Mouse (Mus musculus) neural tube, embryonic 13.5 days (tissue): ENCODE results near the gene Phf19. TPM values are rescaled to one million over a fixed set of nuclear protein-coding genes. Genes with fewer than 3 reads are reported as not detected.

Experiments
- ATAC-seq: fragments of 200-750 bp; cut with Nextera tagmentation; 2 replicates; pipeline ENCODE4 v1.8.0; 2017; ENCODE audit warnings: low read depth, mild to moderate bottlenecking, moderate TSS enrichment, moderate library complexity
- H3K27ac ChIP-seq: fragments of 300-500 bp; sonication (generic); replicated peaks from 2 replicates; pipeline ENCODE4 v1.5.1; 2015; ENCODE audit warnings: moderate library complexity, mild to moderate bottlenecking, inconsistent platforms
- H3K27me3 ChIP-seq: fragments of 300-500 bp; sonication (generic); 2 replicates; pipeline ENCODE4 v1.6.1; 2015; ENCODE audit warnings: mild to moderate bottlenecking, inconsistent platforms
- H3K36me3 ChIP-seq: fragments of 300-500 bp; sonication (generic); 2 replicates; pipeline ENCODE4 v1.6.1; 2015; ENCODE audit warnings: mild to moderate bottlenecking, inconsistent platforms
- H3K4me1 ChIP-seq: fragments of 300-500 bp; sonication (generic); replicated peaks from 2 replicates; pipeline ENCODE4 v1.6.1; 2015; ENCODE audit warnings: inconsistent platforms
- H3K4me2 ChIP-seq: fragments of 300-500 bp; sonication (generic); 2 replicates; pipeline ENCODE4 v1.6.1; 2015; ENCODE audit warnings: inconsistent platforms, mild to moderate bottlenecking, moderate library complexity
- H3K4me3 ChIP-seq: fragments of 300-500 bp; sonication (generic); 2 replicates; pipeline ENCODE4 v1.5.1; 2015; ENCODE audit warnings: mild to moderate bottlenecking, inconsistent platforms
- H3K9ac ChIP-seq: fragments of 300-500 bp; sonication (generic); 2 replicates; pipeline ENCODE4 v1.6.1; 2015; ENCODE audit warnings: moderate library complexity, mild to moderate bottlenecking, inconsistent platforms
- H3K9me3 ChIP-seq: fragments of 300-500 bp; sonication (generic); 2 replicates; pipeline ENCODE4 v1.6.1; 2016; ENCODE audit warnings: inconsistent platforms
- WGBS: fragments of 180-500 bp; shearing (Covaris S2); methylation state at CpG from one replicate; pipeline ENCODE4 v1.1.7; 2015; 5-methylcytosine and 5-hydroxymethylcytosine counted together
- polyA plus RNA-seq: library from polyadenylated mRNA; unstranded; fragments of >200 nt; fragmentation: Nextera tagmentation; extraction: Ambion mirVana; gene quantifications from 2 replicates; pipeline ENCODE4 v1.2.1, GENCODE M21; 2015

Phf19 gene
- polyA plus RNA-seq, 1 experiment from 2014 or later, result 1.8 TPM

DNA sequence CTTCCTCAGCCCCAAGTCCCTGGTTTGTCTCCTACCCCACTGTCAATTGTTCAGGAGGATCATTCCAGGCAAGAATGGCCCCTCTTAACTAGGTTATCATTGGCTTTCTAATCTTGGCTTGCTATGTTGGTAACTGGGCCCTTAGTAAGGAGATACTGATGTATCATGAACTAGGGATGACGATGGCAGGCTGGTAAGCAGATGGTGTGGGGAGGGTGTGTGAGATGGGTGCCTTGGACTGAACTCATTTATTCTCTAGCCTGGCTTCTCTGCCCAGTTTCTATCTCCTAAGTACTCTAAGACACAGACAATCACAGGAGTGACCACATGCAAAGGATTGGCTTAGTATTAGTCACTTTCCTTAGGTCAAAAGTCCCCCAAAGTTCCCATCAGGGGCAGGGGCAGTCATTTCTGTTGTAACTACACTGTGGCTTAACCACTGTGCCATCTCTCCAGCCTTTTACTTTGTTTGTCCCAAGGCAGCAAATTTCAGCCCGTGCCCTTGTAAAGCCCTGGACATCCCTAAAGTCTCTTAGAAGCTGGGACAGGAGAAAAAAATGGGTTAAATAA, 39.8 kb upstream of the Phf19 start:
- Histone ChIP-seq H3K27ac (no peak overlapping the region), H3K4me2 (no peak overlapping the region), H3K27me3 (no peaks in the 10 kb centered on the region), H3K4me3 (no peak overlapping the region), H3K36me3 (no peaks in the 10 kb centered on the region), H3K9ac (no peak overlapping the region), H3K9me3 (no peaks in the 10 kb centered on the region), H3K4me1 (no peaks in the 10 kb centered on the region)
- WGBS, result 83% methylated on average over 2 of the region's 2 CpGs
- no peak for ATAC-seq

GRCm38 (mm10) chr2:34953018-34953417, 39.2 kb upstream of the Phf19 start:
- H3K4me2 ChIP-seq, result no peak overlapping the region
- no peak overlapping the region for H3K4me3 ChIP-seq
- H3K27me3 ChIP-seq, result no peaks in the 10 kb centered on the region
- no peaks in the 10 kb centered on the region for H3K9me3 ChIP-seq
- no peaks in the 10 kb centered on the region for H3K4me1 ChIP-seq
- H3K27ac ChIP-seq, result no peak overlapping the region
- ATAC-seq, result no peak
- H3K9ac ChIP-seq, result no peak overlapping the region
- 80% methylated on average over 4 of the region's 4 CpGs for WGBS
- no peaks in the 10 kb centered on the region for H3K36me3 ChIP-seq

- no peaks in the 10 kb centered on the region for H3K27me3 ChIP-seq
- no peaks in the 10 kb centered on the region for H3K4me1 ChIP-seq
- H3K4me3 ChIP-seq, result no peak overlapping the region
- no peak for ATAC-seq
- H3K4me2 ChIP-seq, result no peak overlapping the region
- no peak overlapping the region for H3K9ac ChIP-seq
- no peaks in the 10 kb centered on the region for H3K9me3 ChIP-seq
- H3K36me3 ChIP-seq, result no peaks in the 10 kb centered on the region
- no peak overlapping the region for H3K27ac ChIP-seq
Measured at GRCm38 (mm10) chr2:34951469-34951868, 37.6 kb upstream of the Phf19 start.

GRCm38 (mm10) chr2:34948622-34949021, 34.8 kb upstream of the Phf19 start:
- H3K4me3 ChIP-seq, result no peak overlapping the region
- no peak for ATAC-seq
- no peak overlapping the region for H3K9ac ChIP-seq
- WGBS, result 41% methylated on average over 2 of the region's 2 CpGs
- H3K27ac ChIP-seq, result no peak overlapping the region
- no peaks in the 10 kb centered on the region for H3K4me1 ChIP-seq
- H3K4me2 ChIP-seq, result no peak overlapping the region
- no peaks in the 10 kb centered on the region for H3K27me3 ChIP-seq
- H3K9me3 ChIP-seq, result no peaks in the 10 kb centered on the region
- no peaks in the 10 kb centered on the region for H3K36me3 ChIP-seq

DNA sequence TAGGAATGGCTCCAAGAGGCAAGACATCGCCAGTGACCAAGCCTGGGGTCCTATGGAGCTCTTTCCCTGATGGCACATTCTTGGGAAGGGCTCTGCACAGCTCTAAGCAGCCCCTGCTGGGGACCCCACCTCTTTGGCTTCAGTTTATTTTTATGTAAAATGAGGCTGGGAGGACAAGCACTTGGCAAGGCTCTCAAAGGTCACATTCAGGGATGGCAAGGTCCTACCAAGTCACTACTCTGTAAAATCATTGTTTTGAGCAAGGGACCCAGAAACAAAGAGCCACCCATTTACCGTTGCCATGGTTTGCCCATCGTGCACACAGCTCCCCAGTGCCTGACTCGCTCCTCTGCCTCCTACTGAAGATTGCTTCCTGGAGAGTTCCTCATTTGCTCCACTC, 32.2 kb upstream of the Phf19 start:
- no peak overlapping the region for H3K4me2 ChIP-seq
- H3K27ac ChIP-seq, result no peak overlapping the region
- no peak overlapping the region for H3K9ac ChIP-seq
- WGBS, result 52% methylated on average over 4 of the region's 4 CpGs
- H3K4me3 ChIP-seq, result no peak overlapping the region
- H3K27me3 ChIP-seq, result no peaks in the 10 kb centered on the region; the same call in 1 of the 2 replicates
- no peak for ATAC-seq
- no peaks in the 10 kb centered on the region for H3K36me3 ChIP-seq
- no peaks in the 10 kb centered on the region for H3K4me1 ChIP-seq
- no peaks in the 10 kb centered on the region for H3K9me3 ChIP-seq

DNA sequence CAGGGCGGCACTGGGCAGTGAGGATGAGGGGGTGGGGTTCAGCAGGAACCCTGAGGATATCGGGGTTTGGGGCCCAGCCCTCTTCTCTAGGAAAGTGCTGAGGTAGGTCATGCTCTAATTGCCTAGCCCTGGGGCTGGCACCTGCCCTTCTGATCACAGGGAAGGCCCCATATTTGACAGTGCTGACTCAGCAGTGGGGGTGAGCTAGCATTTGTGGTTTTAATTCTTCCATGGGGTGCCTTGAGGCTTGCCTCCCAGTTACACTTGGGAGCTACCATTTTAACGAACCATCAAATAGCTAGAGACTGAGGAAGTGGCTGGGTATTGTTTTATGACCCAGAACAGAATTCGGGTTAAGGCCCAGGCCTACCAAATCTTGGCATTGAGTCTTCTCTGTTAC, 31.8 kb upstream of the Phf19 start:
- H3K4me3 ChIP-seq, result no peak overlapping the region
- no peak overlapping the region for H3K4me2 ChIP-seq
- no peaks in the 10 kb centered on the region for H3K9me3 ChIP-seq
- no peaks in the 10 kb centered on the region; the same call in 1 of the 2 replicates for H3K27me3 ChIP-seq
- no peaks in the 10 kb centered on the region for H3K4me1 ChIP-seq
- ATAC-seq, result no peak
- H3K9ac ChIP-seq, result no peak overlapping the region
- no peaks in the 10 kb centered on the region for H3K36me3 ChIP-seq
- 82% methylated on average over 4 of the region's 4 CpGs for WGBS
- no peak overlapping the region for H3K27ac ChIP-seq

- Histone ChIP-seq H3K36me3 (no peaks in the 10 kb centered on the region), H3K9me3 (no peaks in the 10 kb centered on the region), H3K27me3 (no peaks in the 10 kb centered on the region; the same call in 1 of the 2 replicates), H3K4me2 (no peak overlapping the region), H3K4me1 (no peaks in the 10 kb centered on the region), H3K4me3 (no peak overlapping the region), H3K9ac (no peak overlapping the region), H3K27ac (no peak overlapping the region)
- ATAC-seq, result no peak
- WGBS, result 34% methylated on average over 8 of the region's 8 CpGs
Measured at GRCm38 (mm10) chr2:34944761-34945160, 30.9 kb upstream of the Phf19 start.

DNA sequence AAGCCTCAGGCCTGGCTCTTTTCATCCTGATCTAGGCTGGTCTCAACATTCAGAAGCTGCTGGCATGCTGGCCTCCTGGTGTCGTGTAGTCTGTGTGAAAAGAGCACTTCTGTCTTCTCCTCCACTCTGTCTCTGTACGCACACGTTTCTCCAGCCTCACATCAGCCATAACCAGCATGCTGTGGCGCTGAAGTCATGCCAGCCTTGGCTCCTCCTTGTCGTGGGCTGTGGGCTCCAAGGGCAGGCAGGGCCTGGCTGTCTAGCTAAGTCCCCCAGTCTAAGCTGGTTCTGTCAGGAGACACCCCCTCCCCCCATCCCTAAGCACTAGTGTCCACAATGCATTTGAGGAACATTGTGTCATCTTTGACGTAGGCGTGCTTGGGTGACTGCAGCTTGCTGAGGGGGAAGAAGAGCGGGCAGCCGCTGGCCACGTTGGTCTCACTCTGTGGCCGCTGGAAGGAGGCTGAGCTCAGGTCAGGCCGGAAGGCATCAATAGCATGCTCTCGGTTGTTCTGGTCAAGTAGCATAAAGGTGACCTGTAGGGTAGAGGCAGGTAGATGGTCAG, 29.8 kb upstream of the Phf19 start:
- no peaks in the 10 kb centered on the region; the same call in 1 of the 2 replicates for H3K4me1 ChIP-seq
- H3K4me3 ChIP-seq, result no peak overlapping the region
- H3K9me3 ChIP-seq, result no peaks in the 10 kb centered on the region
- no peaks in the 10 kb centered on the region for H3K36me3 ChIP-seq
- no peak overlapping the region for H3K4me2 ChIP-seq
- no peaks in the 10 kb centered on the region; the same call in 1 of the 2 replicates for H3K27me3 ChIP-seq
- H3K27ac ChIP-seq, result no peak overlapping the region
- no peak for ATAC-seq
- WGBS, result 86% methylated on average over 13 of the region's 13 CpGs
- H3K9ac ChIP-seq, result no peak overlapping the region

GRCm38 (mm10) chr2:34941061-34941675, 27.3 kb upstream of the Phf19 start:
- no peak overlapping the region for H3K27ac ChIP-seq
- no peak overlapping the region for H3K4me2 ChIP-seq
- no peaks in the 10 kb centered on the region for H3K9me3 ChIP-seq
- H3K9ac ChIP-seq, result no peak overlapping the region
- no peaks in the 10 kb centered on the region; the same call in 1 of the 2 replicates for H3K27me3 ChIP-seq
- peaks cover 10% of the 10 kb centered on the region; the same call in 1 of the 2 replicates for H3K4me1 ChIP-seq
- no peak overlapping the region for H3K4me3 ChIP-seq
- H3K36me3 ChIP-seq, result no peaks in the 10 kb centered on the region
- WGBS, result 79% methylated on average over 11 of the region's 11 CpGs
- no peak for ATAC-seq

DNA sequence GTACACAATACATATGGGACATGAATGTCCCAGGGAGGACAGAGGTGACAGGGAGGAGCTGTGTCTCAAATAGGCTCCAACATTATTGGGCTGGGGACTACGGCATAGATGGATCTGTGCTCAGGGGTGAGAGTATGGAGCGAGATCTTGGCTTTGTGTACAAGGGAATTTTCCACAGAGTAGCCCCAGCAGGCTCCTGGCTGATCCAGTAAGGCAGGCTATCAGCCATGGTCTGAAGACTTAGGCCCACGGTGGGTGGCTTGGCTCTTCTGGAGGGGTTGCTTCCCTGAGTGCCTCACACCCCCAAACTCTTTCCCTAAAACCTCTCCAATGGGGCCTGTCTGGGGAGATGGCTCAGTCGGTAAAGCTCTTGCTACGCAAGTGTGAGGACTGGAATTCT, 26.4 kb upstream of the Phf19 start:
- Histone ChIP-seq H3K9ac (no peak overlapping the region), H3K27ac (no peak overlapping the region), H3K9me3 (no peaks in the 10 kb centered on the region), H3K4me2 (no peak overlapping the region), H3K4me3 (no peak overlapping the region), H3K4me1 (peaks cover 10% of the 10 kb centered on the region; the same call in 1 of the 2 replicates), H3K36me3 (no peaks in the 10 kb centered on the region), H3K27me3 (no peaks in the 10 kb centered on the region; the same call in 1 of the 2 replicates)
- WGBS, result 83% methylated on average over 5 of the region's 5 CpGs
- ATAC-seq, result no peak

GRCm38 (mm10) chr2:34938269-34939208, 24.7 kb upstream of the Phf19 start:
- Histone ChIP-seq H3K36me3 (no peaks in the 10 kb centered on the region), H3K9ac (no peak overlapping the region), H3K27ac (no peak overlapping the region), H3K4me3 (no peak overlapping the region), H3K27me3 (no peaks in the 10 kb centered on the region; the same call in 1 of the 2 replicates), H3K4me2 (no peak overlapping the region), H3K9me3 (no peaks in the 10 kb centered on the region), H3K4me1 (peaks cover 10% of the 10 kb centered on the region; the same call in 1 of the 2 replicates)
- 77% methylated on average over 8 of the region's 8 CpGs for WGBS
- no peak for ATAC-seq

GRCm38 (mm10) chr2:34937460-34937859, 23.6 kb upstream of the Phf19 start:
- H3K9me3 ChIP-seq, result no peaks in the 10 kb centered on the region
- ATAC-seq, result peak; percentile 67; the same call in 1 of the 2 replicates
- H3K4me2 ChIP-seq, result no peak overlapping the region
- H3K27ac ChIP-seq, result no peak overlapping the region
- no peak overlapping the region for H3K4me3 ChIP-seq
- no peaks in the 10 kb centered on the region; the same call in 1 of the 2 replicates for H3K27me3 ChIP-seq
- WGBS, result 23% methylated on average over 5 of the region's 5 CpGs
- no peak overlapping the region for H3K9ac ChIP-seq
- peaks cover 10% of the 10 kb centered on the region; the same call in 1 of the 2 replicates for H3K4me1 ChIP-seq
- H3K36me3 ChIP-seq, result no peaks in the 10 kb centered on the region
